Mouse (Mus musculus) liver, postnatal 0 days (tissue): ENCODE measurements around the gene Cse1l. TPM values are rescaled to one million over a fixed set of nuclear protein-coding genes. Genes with fewer than 3 reads are reported as not detected.

ENCODE experiments used
- ATAC-seq: fragments of 200-750 bp; cut with Nextera tagmentation; 2 replicates; pipeline ENCODE4 v1.8.0; 2017; ENCODE audit warnings: mild to moderate bottlenecking, moderate library complexity
- DNase-seq: peaks from one replicate; pipeline ENCODE4 v3.0.0-alpha.2; 2016
- H3K27ac ChIP-seq: fragments of 300-500 bp; sonication (generic); 2 replicates; pipeline ENCODE4 v1.5.1; 2014; ENCODE audit warnings: antibody characterized with exemption, moderate library complexity, mild to moderate bottlenecking, low read depth
- H3K27me3 ChIP-seq: fragments of 300-500 bp; sonication (generic); 2 replicates; pipeline ENCODE4 v1.6.1; 2014; ENCODE audit warnings: low read length, control low read depth, mixed read lengths; ENCODE audit not compliant: insufficient read depth
- H3K36me3 ChIP-seq: fragments of 300-500 bp; sonication (generic); replicated peaks from 2 replicates; pipeline ENCODE4 v1.6.1; 2014; ENCODE audit warnings: mild to moderate bottlenecking, control low read depth, low read length, moderate library complexity, mixed read lengths; ENCODE audit not compliant: insufficient read depth
- H3K4me1 ChIP-seq: fragments of 300-500 bp; sonication (generic); 2 replicates; pipeline ENCODE4 v1.6.1; 2014; ENCODE audit warnings: antibody characterized with exemption, mild to moderate bottlenecking, control low read depth; ENCODE audit not compliant: insufficient read depth
- H3K4me2 ChIP-seq: fragments of 300-500 bp; sonication (generic); 2 replicates; pipeline ENCODE4 v1.6.1; 2014; ENCODE audit warnings: low read depth, mild to moderate bottlenecking, low read length, moderate library complexity, mixed read lengths
- H3K4me3 ChIP-seq: fragments of 300-500 bp; sonication (generic); 2 replicates; pipeline ENCODE4 v1.5.1; 2014; ENCODE audit warnings: low read depth, low read length
- H3K9ac ChIP-seq: fragments of 300-500 bp; sonication (generic); replicated peaks from 2 replicates; pipeline ENCODE4 v1.6.1; 2014; ENCODE audit warnings: mild to moderate bottlenecking, moderate library complexity
- H3K9me3 ChIP-seq: fragments of 300-500 bp; sonication (generic); 2 replicates; pipeline ENCODE4 v1.6.1; 2016; ENCODE audit warnings: mild to moderate bottlenecking, control low read depth, low read length, mixed read lengths
- CTCF ChIP-seq: sonication (generic); IDR thresholded peaks from 2 replicates; pipeline ENCODE4 v1.5.1; 2016; ENCODE audit warnings: antibody characterized with exemption, low read depth
- EP300 ChIP-seq: IDR thresholded peaks from 2 replicates; pipeline ENCODE4 v1.6.1; 2016; ENCODE audit warnings: antibody characterized with exemption, low read depth, mild to moderate bottlenecking
- WGBS: fragments of 180-500 bp; shearing (Covaris S2); extraction: QIAGEN DNeasy Blood & Tissue Kit; methylation state at CpG from one replicate; pipeline ENCODE4 v1.1.7; 2014; ENCODE audit not compliant: insufficient replicate concordance; 5-methylcytosine and 5-hydroxymethylcytosine counted together
- polyA plus RNA-seq: library from polyadenylated mRNA; unstranded; fragments of >200 nt; fragmentation: Nextera tagmentation; extraction: Ambion mirVana; gene quantifications from 2 replicates; pipeline ENCODE4 v1.2.1, GENCODE M21; 2015

The Cse1l gene
- polyA plus RNA-seq, 1 experiment from 2014 or later, result 23.3 TPM

DNA sequence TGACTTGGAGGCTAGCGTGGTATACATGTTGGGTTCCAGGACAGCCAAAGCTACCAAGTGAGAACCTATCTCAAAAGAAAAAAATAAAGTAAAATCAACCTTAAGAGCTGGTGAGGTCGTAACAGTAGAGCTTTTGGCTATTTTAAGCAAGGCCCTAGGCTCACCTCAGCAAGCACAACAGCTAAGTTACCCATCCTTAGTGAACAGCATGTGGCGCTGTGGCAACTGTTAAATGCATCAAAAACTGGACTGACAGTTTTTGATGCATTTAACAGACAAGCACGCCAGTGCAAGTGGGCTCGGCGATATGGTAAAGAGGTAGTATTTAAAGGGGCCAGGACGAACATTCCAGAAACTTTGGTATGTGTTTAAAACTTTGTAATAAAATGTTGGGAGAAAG is 85.0 kb downstream of the Cse1l start:
- H3K4me2 ChIP-seq, result 0 out of 2 replicates have a peak overlapping the region, but pooled peaks have one; percentile 4
- H3K27ac ChIP-seq, result no peak overlapping the region
- WGBS, result 60% methylated on average over 7 of the region's 7 CpGs
- H3K4me1 ChIP-seq, result peaks cover 43% of the 10 kb centered on the region
- ATAC-seq (no peak), DNase-seq (no peak)
- H3K27me3 ChIP-seq, result no peaks in the 10 kb centered on the region
- H3K9ac ChIP-seq, result no peak overlapping the region
- no peaks in the 10 kb centered on the region for H3K36me3 ChIP-seq
- H3K4me3 ChIP-seq, result no peak overlapping the region
- H3K9me3 ChIP-seq, result no peaks in the 10 kb centered on the region
- no peak for TF ChIP-seq EP300
- peak; percentile 54 for TF ChIP-seq CTCF

DNA sequence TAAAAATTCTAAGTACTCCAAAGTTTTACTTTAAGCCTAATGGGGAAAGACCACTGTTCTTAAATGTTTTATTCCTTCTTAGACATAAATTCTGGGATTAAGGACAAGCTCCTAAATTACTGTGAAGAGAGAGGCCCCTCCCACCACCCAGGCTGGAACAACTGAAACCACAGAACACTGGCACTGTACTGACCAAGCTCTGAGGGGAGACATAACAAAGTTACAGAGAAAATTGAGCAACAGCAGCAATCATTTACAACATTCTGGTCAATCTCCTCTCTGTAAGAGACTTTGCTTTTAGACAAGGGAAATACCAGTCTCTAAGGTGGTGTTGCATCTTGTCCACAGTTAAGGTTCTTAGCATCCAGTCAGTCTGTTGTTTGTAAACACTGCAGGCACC is 86.1 kb downstream of the Cse1l start:
- H3K4me1 ChIP-seq, result peaks cover 43% of the 10 kb centered on the region
- H3K4me3 ChIP-seq, result no peak overlapping the region
- H3K36me3 ChIP-seq, result no peaks in the 10 kb centered on the region
- no peaks in the 10 kb centered on the region for H3K9me3 ChIP-seq
- peak overlapping the region; percentile 85 for H3K4me2 ChIP-seq
- ATAC-seq (0 out of 2 replicates have a peak, but pooled peaks have one; percentile 9), DNase-seq (no peak)
- no peaks in the 10 kb centered on the region for H3K27me3 ChIP-seq
- peak overlapping the region; percentile 67 for H3K27ac ChIP-seq
- no peak overlapping the region; the same call in 1 of the 2 replicates for H3K9ac ChIP-seq
- TF ChIP-seq EP300, result no peak
- TF ChIP-seq CTCF, result no peak

DNA sequence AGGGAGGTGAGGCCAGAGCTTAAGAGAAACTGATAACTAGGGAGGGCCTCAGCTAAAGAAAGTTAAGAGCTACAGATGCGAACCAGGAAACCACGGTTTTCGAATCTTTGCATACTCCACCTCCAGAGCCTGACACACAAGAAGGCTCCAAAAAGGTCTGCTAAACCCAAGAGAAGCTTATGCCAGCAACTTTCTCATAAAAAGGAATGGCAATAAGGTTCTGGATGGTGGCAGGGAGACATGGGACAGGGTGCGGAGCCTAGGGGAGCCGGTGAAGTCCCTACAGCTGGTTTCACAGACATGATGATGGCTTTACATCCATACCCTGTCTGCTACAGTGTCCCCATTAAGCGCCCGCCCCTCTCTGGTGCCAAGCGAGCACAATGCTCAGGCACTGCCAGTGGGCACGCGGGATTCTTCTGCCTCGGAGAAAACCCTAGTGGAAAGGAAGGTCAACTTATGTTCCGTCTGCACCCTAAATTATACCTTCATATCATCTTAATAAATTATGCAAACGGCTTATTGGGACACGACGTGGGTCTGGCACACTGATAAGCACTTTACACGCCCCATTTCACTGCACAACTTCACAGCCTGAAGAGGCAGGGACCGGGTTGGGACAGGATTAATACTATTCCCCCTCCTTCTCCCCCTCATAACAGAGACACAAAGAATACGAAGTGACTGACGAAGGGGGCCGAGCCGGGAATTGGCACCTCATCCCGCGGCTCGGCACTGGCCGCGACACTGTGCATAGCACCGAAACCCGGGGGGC is 89.4 kb downstream of the Cse1l start:
- Histone ChIP-seq H3K36me3 (no peaks in the 10 kb centered on the region), H3K4me1 (peaks cover 31% of the 10 kb centered on the region)
- WGBS, result 1% methylated on average over 28 of the region's 28 CpGs

More for the DNA sequence above, 89.4 kb downstream of the Cse1l start:
- TF ChIP-seq CTCF (no peak), EP300 (0 out of 2 replicates have a peak, but pooled peaks have one; percentile 20)
- Histone ChIP-seq H3K4me3 (peak overlapping the region; percentile 97), H3K9me3 (no peaks in the 10 kb centered on the region), H3K9ac (peak overlapping the region; percentile 97), H3K4me2 (peak overlapping the region; percentile 85), H3K27ac (peak overlapping the region; percentile 97), H3K27me3 (no peaks in the 10 kb centered on the region)
- DNase-seq (peak; percentile 47), ATAC-seq (peak; percentile 18)

Other genes with a start within 250 kb of the Cse1l start
- gene Prex1, start 192.2 kb upstream of the Cse1l start, polyA plus RNA-seq, result 5.4 and 6.3 TPM in 2 replicates
- gene Trp53rkb, start 113.5 kb upstream of the Cse1l start, polyA plus RNA-seq, result 3.0 and 3.1 TPM in 2 replicates
- 2.5 and 2.7 TPM in 2 replicates for gene Arfgef2, start 100.5 kb upstream of the Cse1l start, polyA plus RNA-seq
- gene Stau1, start 90.3 kb downstream of the Cse1l start, polyA plus RNA-seq, result 28.6 and 31.5 TPM in 2 replicates
- 19.2 and 21.9 TPM in 2 replicates for gene Ddx27, start 109.2 kb downstream of the Cse1l start, polyA plus RNA-seq
- 5.8 and 6.3 TPM in 2 replicates for gene Znfx1, start 157.0 kb downstream of the Cse1l start, polyA plus RNA-seq